Mouse (Mus musculus) cerebellum, adult 2 months (tissue): Measurements from ENCODE around the gene Rubcnl. TPM values are rescaled to one million over a fixed set of nuclear protein-coding genes. Genes with fewer than 3 reads are reported as not detected.

Source experiments
- DNase-seq, 2 experiments: peaks; one replicate each; pipeline ENCODE4 v3.0.0; 2021
- H3K27ac ChIP-seq: fragments of 200-500 bp; 2 replicates; pipeline ENCODE4 v1.5.1; 2012; ENCODE audit warnings: low read length, control low read depth, inconsistent platforms; ENCODE audit not compliant: insufficient read depth
- H3K27me3 ChIP-seq: fragments of 200-500 bp; 2 replicates; pipeline ENCODE4 v1.6.1; 2012; ENCODE audit warnings: inconsistent platforms, mild to moderate bottlenecking, low read length, moderate library complexity; ENCODE audit not compliant: control insufficient read depth, insufficient read depth
- H3K4me1 ChIP-seq: fragments of 200-500 bp; 2 replicates; pipeline ENCODE4 v1.6.1; 2011; ENCODE audit warnings: low read length; ENCODE audit not compliant: control insufficient read depth, insufficient read depth
- H3K4me3 ChIP-seq: fragments of 200-500 bp; replicated peaks from 2 replicates; pipeline ENCODE3; 2011; ENCODE audit warnings: mild to moderate bottlenecking, low read depth, low read length, control low read depth; ENCODE audit not compliant: insufficient read depth
- CTCF ChIP-seq: fragments of 200-500 bp; IDR thresholded peaks from 2 replicates; pipeline ENCODE4 v1.5.1; 2011; ENCODE audit warnings: low read depth, mild to moderate bottlenecking, control low read depth, low read length, moderate library complexity, borderline replicate concordance; ENCODE audit not compliant: insufficient read depth
- POLR2A ChIP-seq: fragments of 200-500 bp; IDR thresholded peaks from 2 replicates; pipeline ENCODE4 v1.6.1; 2011; ENCODE audit warnings: low read length, control low read depth, borderline replicate concordance; ENCODE audit not compliant: insufficient read depth
- WGBS: fragments of 180-500 bp; shearing (Covaris S2); methylation state at CpG from one replicate; pipeline ENCODE4 v1.1.7; 2018; 5-methylcytosine and 5-hydroxymethylcytosine counted together
- polyA plus RNA-seq: library from polyadenylated mRNA; depleted of rRNA; stranded (reverse); fragments of >200 nt; gene quantifications from 2 replicates; pipeline ENCODE4 v1.2.3, GENCODE M21; 2012

The Rubcnl gene
- polyA plus RNA-seq, 1 experiment: 1.4 TPM

DNA sequence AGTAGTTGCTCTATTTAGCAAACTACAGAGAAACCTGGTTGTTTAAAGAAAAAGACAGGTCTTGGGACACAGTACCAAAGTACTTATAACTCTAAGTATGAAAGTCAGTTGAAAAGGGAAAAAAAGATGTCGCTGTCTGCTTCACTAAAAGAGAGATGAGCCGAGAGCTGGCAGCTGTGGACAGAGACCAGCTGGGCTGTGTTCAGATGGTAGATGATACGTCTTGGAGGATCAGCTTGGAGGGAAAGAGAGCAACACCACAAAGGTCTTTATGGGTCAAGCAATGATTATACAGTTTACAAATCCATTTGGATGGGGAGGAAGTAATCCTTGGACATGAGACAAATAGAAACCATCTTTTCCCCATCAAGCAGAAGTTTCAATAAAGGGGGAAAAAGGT is 12.5 kb upstream of the Rubcnl start:
- whole genome bisulfite sequencing: 27% methylated on average over 3 of the region's 3 CpGs
- H3K27me3 ChIP-seq: no peaks in the 10 kb centered on the region
- no peak overlapping the region for H3K4me3 ChIP-seq
- no peaks in the 10 kb centered on the region for H3K4me1 ChIP-seq
- DNase-seq: no peak
- TF ChIP-seq POLR2A (no peak), CTCF (no peak)
- no peak overlapping the region for H3K27ac ChIP-seq

DNA sequence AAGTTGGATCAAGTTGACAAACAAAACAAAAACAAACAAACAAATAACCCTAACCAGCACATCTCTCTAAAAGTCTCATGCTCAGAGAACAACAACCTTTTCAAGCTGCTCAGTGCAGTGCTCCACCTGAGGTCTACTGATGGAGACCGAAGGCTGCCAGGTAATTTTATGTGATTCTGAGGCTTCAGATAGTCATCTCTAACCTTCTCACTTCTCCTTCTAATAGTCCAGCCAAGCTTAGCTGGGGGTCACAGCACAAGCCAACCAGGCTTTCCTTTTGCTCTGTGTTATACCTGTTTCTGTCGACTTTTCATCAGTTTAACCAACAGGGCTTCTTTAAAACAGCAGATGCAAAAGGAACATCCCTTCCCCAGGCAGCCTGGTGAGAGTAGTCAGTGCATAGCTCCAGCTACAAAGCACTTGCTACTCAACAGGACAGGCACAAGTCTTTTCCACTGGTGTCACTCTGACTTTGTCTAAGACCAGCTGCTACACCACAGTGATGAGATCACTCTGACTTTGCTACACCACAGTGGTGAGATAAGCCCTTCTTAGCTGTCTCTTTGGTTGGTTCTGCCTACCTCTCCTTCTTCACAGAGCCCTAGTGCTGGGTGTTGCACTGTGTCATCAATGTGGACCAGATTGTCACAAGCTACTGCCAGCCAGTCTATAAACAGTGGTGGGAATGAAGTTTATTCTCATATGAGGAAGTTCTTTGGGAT is 10.2 kb upstream of the Rubcnl start:
- Histone ChIP-seq H3K27me3 (no peaks in the 10 kb centered on the region), H3K27ac (no peak overlapping the region), H3K4me1 (no peaks in the 10 kb centered on the region), H3K4me3 (no peak overlapping the region)
- DNase-seq: no peak
- TF ChIP-seq POLR2A (no peak), CTCF (no peak)
- 79% methylated on average over 2 of the region's 2 CpGs for WGBS

DNA sequence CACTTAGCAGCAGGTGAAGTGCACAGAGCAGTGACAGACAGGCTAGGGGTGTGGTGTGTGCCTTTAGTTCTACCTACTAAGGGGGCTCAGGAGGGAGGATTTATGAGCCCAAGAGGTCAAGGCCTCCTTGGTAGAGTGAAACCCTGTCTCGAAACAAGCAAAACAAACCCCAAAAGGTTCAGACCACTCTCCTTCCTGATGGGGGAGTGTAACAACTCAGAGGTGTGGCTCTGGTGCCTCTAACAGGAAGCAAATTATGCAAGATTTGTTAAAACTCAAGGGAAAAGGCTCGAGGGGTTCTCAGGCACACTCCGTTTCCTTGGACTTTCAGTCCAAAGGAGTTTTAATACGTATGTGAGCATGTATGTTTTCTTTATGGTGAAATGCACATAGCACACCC is 5.5 kb upstream of the Rubcnl start:
- no peak for DNase-seq
- H3K4me3 ChIP-seq: no peak overlapping the region
- H3K27me3 ChIP-seq: no peaks in the 10 kb centered on the region
- TF ChIP-seq CTCF (no peak), POLR2A (no peak)
- H3K27ac ChIP-seq: no peak overlapping the region
- H3K4me1 ChIP-seq: no peaks in the 10 kb centered on the region
- WGBS: 65% methylated on average over 4 of the region's 4 CpGs

DNA sequence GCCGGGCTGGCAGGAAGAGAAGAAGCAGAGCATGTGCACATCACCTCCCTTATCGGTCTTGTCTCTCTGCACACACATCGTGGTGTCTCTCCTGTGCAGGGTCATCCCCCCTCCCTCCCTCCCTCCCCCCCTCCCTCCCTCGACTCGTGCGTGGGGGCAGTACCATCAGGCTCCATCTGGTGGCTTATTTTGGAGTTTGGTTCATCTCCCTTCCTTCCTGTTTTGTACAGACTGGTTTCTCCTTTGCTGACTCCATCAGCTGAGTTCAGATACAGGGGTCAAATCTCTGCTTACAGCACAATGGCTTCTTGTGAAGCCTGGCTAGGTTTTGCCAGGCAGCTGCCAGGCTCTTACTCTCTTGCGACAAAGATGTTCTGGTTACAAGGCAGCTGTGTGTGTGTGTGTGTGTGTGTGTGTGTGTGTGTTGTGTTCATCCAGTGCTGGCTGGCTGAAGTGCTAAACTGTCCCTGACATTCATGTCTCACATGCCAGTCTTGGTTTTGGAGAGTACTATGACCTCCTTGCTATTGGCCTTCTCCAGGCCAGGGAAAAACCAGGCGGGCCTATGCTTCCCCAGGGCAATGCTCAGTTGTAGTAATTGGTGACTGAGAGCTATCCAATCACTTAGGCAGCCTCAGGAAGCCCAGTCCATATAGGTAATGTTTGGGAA is 4.7 kb upstream of the Rubcnl start:
- WGBS: 27% methylated on average over 8 of the region's 8 CpGs
- no peak overlapping the region for H3K27ac ChIP-seq
- DNase-seq: no peak

DNA sequence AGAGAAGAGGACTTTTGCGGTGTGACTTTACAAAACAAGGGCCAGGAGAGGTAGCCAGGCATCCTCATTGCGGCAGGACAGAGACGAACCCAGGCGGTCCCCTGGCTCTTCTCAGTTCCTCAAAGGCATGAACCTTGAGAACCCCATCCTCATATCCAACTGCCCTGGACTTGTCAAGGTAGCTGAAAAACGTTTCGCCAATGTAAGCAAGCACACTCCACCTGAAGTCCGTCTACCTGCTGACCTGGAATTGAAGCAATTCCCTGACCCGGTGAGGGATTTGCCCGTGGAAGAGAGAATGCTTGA is 841 bp downstream of the Rubcnl start:
- H3K27ac ChIP-seq: no peak overlapping the region
- DNase-seq: no peak
- H3K27me3 ChIP-seq: no peaks in the 10 kb centered on the region
- 77% methylated on average over 9 of the region's 9 CpGs for WGBS
- TF ChIP-seq CTCF: no peak
- TF ChIP-seq POLR2A: no peak
- no peaks in the 10 kb centered on the region for H3K4me1 ChIP-seq
- H3K4me3 ChIP-seq: no peak overlapping the region

More for the DNA sequence above, 4.7 kb upstream of the Rubcnl start:
- Histone ChIP-seq H3K4me1 (no peaks in the 10 kb centered on the region), H3K4me3 (no peak overlapping the region), H3K27me3 (no peaks in the 10 kb centered on the region)
- TF ChIP-seq CTCF (no peak), POLR2A (no peak)

DNA sequence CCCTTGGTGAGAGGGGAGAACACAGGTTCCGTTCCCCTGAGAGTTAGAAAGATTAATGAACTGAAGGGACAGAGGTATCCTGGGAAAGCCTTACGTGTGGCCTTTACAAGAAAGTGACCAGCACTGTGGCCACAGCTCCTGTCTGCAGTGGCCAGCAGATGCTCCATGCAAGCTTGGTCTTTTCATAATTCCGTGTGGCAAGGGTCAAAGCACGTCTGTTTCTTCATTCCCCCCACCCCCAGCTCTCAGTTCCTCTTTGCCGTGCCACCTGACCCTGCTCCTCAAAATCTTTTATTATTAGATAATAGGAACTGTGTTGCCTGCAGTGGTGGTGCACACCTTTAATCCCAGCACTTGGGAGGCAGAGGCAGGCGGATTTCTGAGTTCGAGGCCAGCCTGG is 1.4 kb downstream of the Rubcnl start:
- H3K4me1 ChIP-seq: no peaks in the 10 kb centered on the region
- TF ChIP-seq CTCF: no peak
- TF ChIP-seq POLR2A: no peak
- DNase-seq: no peak
- H3K4me3 ChIP-seq: no peak overlapping the region
- no peak overlapping the region for H3K27ac ChIP-seq
- no peaks in the 10 kb centered on the region for H3K27me3 ChIP-seq
- WGBS: 97% methylated on average over 7 of the region's 7 CpGs

DNA sequence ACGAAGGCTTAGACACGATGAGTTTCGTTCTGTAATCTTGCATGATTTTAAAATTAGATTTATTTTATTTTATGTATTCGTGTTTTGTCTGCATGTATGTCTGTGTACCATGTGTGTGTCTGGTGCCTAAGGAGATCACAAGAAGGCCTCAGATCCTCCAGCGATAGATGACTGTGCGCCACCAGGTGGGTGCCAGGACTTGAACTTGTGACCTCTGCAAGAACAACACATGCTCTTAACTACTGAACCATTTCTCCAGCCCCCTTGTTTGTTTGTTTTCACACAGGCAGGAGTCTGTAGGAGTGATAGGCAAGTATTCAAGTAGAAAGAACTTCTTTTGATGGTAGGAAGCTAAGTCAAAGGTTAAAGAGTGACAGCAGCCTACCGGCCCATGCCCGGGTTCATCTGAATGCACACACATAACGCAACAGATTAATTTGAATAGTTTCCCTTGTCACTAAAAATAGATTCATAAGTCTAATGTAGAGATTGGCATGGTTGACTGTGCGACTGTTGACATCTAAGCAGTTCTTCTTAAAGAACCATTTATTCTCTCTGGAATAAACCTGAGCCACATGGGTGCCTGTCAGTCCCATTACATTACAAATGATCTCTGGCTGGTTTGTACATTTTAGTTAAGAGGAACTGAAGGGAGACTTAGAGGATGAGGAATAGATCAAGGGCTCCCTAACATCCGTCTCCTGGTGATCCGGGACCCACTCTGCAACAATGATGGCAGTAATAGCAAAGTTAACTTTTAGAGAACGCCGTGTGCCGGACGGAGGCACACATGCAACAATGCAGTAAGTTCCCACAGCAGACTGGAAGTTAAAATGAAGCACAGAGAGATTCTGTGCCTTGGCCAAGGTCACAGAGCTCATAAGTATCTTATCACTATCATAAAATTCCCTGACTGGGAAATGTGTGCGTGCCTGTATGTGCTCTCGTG is 2.3 kb downstream of the Rubcnl start:
- no peaks in the 10 kb centered on the region for H3K4me1 ChIP-seq
- WGBS: 88% methylated on average over 18 of the region's 18 CpGs
- no peak overlapping the region for H3K27ac ChIP-seq
- DNase-seq: no peak
- H3K27me3 ChIP-seq: no peaks in the 10 kb centered on the region
- TF ChIP-seq POLR2A (no peak), CTCF (no peak)
- no peak overlapping the region for H3K4me3 ChIP-seq
